Mouse (Mus musculus): ENCODE data around the gene Amy2a3.
"Not testable (repeated sequence)": the region's sequence is repeated elsewhere in the genome, so short reads cannot be mapped to it uniquely, and the experiment has no call there.

Amy2a3 gene

GRCm38 (mm10) chr3:113323952-113324351 lies at the start of gene Amy2a3:
Amy2a3 (minus strand) TSS chr3:113324052.
- not testable (repeated sequence) for DNase-seq

- DNase-seq, result not testable (repeated sequence)
These were observed 32.7 kb upstream of the Amy2a3 start, which contains the start of gene Amy2a2 for GRCm38 (mm10) chr3:113356558-113356957. Amy2a2 (minus strand) TSS chr3:113356658.

- DNase-seq, result not testable (repeated sequence)
These were observed 21.6 kb upstream of the Amy2a3 start for GRCm38 (mm10) chr3:113345484-113345883.

GRCm38 (mm10) chr3:113312937-113313336 lies 10.9 kb downstream of the Amy2a3 start:
- DNase-seq, result not testable (repeated sequence)

- not testable (repeated sequence) for DNase-seq
These were observed 32.5 kb downstream of the Amy2a3 start, which contains the start of gene Amy2a4 for GRCm38 (mm10) chr3:113291349-113291748. Amy2a4 (minus strand) TSS chr3:113291449.

GRCm38 (mm10) chr3:113280285-113280684 lies 43.6 kb downstream of the Amy2a3 start:
- DNase-seq, result not testable (repeated sequence)

- not testable (repeated sequence) for DNase-seq
These were observed 44.3 kb downstream of the Amy2a3 start for GRCm38 (mm10) chr3:113279586-113279985.
